Mouse (Mus musculus) limb, embryonic 12.5 days (tissue): ENCODE data around the gene Cacna1a. TPM values are rescaled to one million over a fixed set of nuclear protein-coding genes. Genes with fewer than 3 reads are reported as not detected.
A peak's percentile ranks its signal among the peaks of the same experiment; 100 is the strongest.

Experiments
- ATAC-seq: fragments of 200-750 bp; cut with Nextera tagmentation; 2 replicates; pipeline ENCODE4 v1.8.0; 2017; ENCODE audit warnings: low read depth, moderate TSS enrichment; ENCODE audit not compliant: insufficient number of reproducible peaks, insufficient read depth, low FRiP score, low TSS enrichment
- H3K27ac ChIP-seq: fragments of 300-500 bp; sonication (generic); 2 replicates; pipeline ENCODE4 v1.5.1; 2016; ENCODE audit warnings: mild to moderate bottlenecking, moderate library complexity
- H3K27me3 ChIP-seq: fragments of 300-500 bp; sonication (generic); 2 replicates; pipeline ENCODE4 v1.6.1; 2016; ENCODE audit warnings: mild to moderate bottlenecking, moderate library complexity
- H3K36me3 ChIP-seq: fragments of 300-500 bp; sonication (generic); 2 replicates; pipeline ENCODE4 v1.6.1; 2016; ENCODE audit warnings: mild to moderate bottlenecking, moderate library complexity
- H3K4me1 ChIP-seq: fragments of 300-500 bp; sonication (generic); replicated peaks from 2 replicates; pipeline ENCODE4 v1.6.1; 2016
- H3K4me2 ChIP-seq: fragments of 300-500 bp; sonication (generic); 2 replicates; pipeline ENCODE4 v1.6.1; 2016; ENCODE audit warnings: mild to moderate bottlenecking, moderate library complexity
- H3K4me3 ChIP-seq: fragments of 300-500 bp; sonication (generic); replicated peaks from 2 replicates; pipeline ENCODE4 v1.5.1; 2016; ENCODE audit warnings: mild to moderate bottlenecking
- H3K9ac ChIP-seq: fragments of 300-500 bp; sonication (generic); replicated peaks from 2 replicates; pipeline ENCODE4 v1.6.1; 2016; ENCODE audit warnings: mild to moderate bottlenecking, moderate library complexity
- H3K9me3 ChIP-seq: fragments of 300-500 bp; sonication (generic); 2 replicates; pipeline ENCODE4 v1.6.1; 2016; ENCODE audit warnings: mild to moderate bottlenecking, moderate library complexity
- WGBS: fragments of 180-500 bp; shearing (Covaris S2); methylation state at CpG from one replicate; pipeline ENCODE4 v1.1.7; 2016; 5-methylcytosine and 5-hydroxymethylcytosine counted together
- polyA plus RNA-seq: library from polyadenylated mRNA; unstranded; fragments of >200 nt; fragmentation: Nextera tagmentation; extraction: Ambion mirVana; gene quantifications from 2 replicates; pipeline ENCODE4 v1.2.1, GENCODE M21; 2016

Cacna1a gene
- polyA plus RNA-seq, 1 experiment from 2014 or later = 11.9 TPM

DNA sequence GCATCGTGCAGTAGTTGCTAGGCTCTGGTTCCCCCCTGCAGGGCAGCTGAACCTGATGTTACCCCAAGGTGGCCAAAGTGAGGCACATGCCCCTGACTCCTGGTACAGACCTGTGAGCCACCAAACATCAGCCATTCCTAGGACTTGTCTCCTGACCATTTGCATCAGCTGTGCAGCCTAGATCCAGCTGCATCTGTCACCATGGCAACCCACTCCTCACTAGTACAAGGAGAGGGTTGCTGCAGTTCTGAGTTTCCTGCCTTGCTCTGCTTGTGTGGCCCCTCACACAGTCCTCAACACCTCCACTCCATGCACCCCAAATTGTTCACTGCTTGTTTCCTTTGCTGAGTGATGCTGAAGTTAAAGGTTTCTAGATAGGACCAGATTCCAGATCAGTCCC, 175.8 kb downstream of the Cacna1a start:
- Histone ChIP-seq H3K4me3 (no peak overlapping the region), H3K9ac (no peak overlapping the region), H3K4me2 (no peak overlapping the region), H3K9me3 (no peaks in the 10 kb centered on the region), H3K27me3 (peaks cover 76% of the 10 kb centered on the region), H3K27ac (no peak overlapping the region), H3K36me3 (no peaks in the 10 kb centered on the region), H3K4me1 (peaks cover 5% of the 10 kb centered on the region)
- ATAC-seq = no peak
- WGBS = 73% methylated on average over 1 of the region's 1 CpGs

DNA sequence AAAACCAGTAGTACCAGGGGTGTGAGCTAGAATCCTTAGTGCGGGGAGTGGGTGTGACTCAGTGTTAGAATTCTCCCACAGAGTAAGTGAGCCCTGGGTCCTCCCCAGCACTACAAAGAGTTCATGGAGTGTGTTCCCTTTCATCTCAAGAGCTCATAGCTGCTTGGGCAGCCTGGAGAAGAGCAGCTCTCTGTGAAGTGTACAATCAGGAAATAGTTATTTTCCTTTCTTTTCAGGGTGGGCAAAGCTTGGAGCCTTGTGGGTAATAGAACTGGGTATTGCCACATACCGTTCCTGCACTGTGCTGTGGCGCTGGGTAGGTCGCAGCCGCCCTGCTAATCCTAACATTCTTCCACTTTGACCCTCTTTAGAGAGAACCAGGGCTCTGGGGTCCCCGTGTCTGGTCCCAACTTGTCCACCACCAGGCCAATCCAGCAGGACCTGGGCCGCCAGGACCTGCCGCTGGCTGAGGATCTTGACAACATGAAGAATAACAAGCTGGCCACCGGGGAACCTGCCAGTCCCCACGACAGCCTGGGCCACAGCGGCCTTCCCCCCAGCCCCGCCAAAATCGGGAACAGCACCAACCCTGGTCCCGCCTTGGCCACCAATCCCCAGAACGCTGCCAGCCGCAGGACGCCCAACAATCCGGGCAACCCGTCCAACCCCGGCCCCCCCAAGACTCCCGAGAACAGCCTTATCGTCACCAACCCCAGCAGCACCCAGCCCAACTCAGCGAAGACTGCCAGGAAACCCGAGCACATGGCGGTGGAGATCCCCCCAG, 177.5 kb downstream of the Cacna1a start:
- WGBS = 74% methylated on average over 25 of the region's 25 CpGs
- Histone ChIP-seq H3K4me1 (no peaks in the 10 kb centered on the region), H3K9ac (no peak overlapping the region), H3K27ac (no peak overlapping the region), H3K9me3 (no peaks in the 10 kb centered on the region), H3K27me3 (peaks cover 76% of the 10 kb centered on the region), H3K4me3 (no peak overlapping the region), H3K4me2 (no peak overlapping the region), H3K36me3 (no peaks in the 10 kb centered on the region)
- no peak for ATAC-seq

DNA sequence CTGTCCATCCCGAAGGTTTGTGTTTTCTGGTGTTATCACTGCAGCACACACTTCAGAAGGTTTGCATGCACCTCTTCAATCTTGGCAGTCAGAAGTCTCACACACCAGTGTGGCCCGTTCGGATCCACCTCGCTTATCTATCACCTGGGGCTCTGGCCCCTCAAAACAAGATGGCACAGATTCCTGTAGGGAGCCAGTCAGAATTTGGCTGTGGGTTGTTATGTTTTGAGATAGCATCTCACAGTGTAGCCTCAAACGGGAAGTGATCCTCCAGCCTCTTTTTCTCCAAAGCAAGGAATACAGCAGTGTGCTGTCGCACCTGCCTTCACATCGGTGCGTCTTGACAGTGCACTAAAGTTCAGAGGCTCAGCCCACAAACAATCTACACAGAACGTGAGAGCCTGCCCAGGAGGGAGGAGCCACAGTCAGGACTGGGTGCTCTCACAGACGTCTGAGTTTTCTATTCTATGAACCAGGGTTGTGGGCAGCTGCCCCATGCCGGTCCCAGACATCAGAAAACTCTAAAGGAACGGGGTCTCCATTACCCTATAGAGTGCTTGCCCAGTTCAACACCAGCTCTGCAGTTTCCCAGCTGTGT, 178.7 kb downstream of the Cacna1a start:
- Histone ChIP-seq H3K36me3 (no peaks in the 10 kb centered on the region), H3K27me3 (peaks cover 66% of the 10 kb centered on the region), H3K27ac (no peak overlapping the region), H3K4me1 (no peaks in the 10 kb centered on the region), H3K9me3 (no peaks in the 10 kb centered on the region), H3K4me3 (no peak overlapping the region), H3K4me2 (no peak overlapping the region), H3K9ac (no peak overlapping the region)
- ATAC-seq = no peak
- 85% methylated on average over 12 of the region's 12 CpGs for WGBS

DNA sequence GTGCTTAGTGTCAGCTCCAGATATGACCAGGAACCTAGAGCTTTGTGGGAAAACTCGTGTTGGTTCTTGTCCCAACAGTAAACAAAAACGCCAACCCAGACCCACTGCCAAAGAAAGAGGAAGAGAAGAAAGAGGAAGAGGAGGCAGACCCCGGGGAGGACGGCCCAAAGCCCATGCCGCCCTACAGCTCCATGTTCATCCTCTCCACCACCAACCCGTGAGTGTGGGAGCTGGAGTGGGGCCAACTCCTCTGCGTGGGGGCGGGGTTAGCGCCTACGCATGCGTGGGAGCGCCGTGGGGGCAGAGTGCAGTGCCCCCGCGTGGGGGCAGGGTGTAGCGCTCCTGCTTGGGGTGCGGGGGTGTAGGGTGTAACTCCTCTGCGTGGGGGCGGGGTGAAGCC, 179.3 kb downstream of the Cacna1a start:
- H3K9me3 ChIP-seq = no peaks in the 10 kb centered on the region
- no peak overlapping the region for H3K4me3 ChIP-seq
- H3K4me2 ChIP-seq = no peak overlapping the region
- ATAC-seq = no peak
- H3K9ac ChIP-seq = no peak overlapping the region
- WGBS = 74% methylated on average over 19 of the region's 19 CpGs
- peaks cover 61% of the 10 kb centered on the region for H3K27me3 ChIP-seq
- H3K36me3 ChIP-seq = no peaks in the 10 kb centered on the region
- H3K27ac ChIP-seq = no peak overlapping the region
- H3K4me1 ChIP-seq = no peaks in the 10 kb centered on the region

DNA sequence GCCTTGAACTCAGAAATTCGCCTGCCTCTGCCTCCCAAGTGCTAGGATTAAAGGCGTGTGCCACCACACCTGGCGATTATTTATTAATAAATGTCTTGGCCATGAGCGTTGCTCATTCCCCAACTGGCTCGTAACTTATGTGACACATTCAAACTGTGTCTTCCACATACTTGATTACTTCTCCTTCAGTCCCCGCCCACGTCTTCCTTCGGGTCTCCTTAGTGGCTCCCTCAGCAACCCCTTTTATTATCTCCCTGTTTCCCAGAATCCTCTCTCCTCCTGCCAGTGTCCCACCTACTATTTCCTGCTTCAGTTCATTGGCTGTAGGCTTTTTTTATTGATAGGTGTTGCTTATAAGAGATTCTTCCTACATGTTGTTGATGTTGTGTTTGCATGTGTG, 180.5 kb downstream of the Cacna1a start:
- Histone ChIP-seq H3K9ac (no peak overlapping the region), H3K27ac (no peak overlapping the region), H3K4me2 (no peak overlapping the region), H3K4me3 (no peak overlapping the region), H3K4me1 (no peaks in the 10 kb centered on the region), H3K36me3 (no peaks in the 10 kb centered on the region), H3K9me3 (no peaks in the 10 kb centered on the region), H3K27me3 (peaks cover 51% of the 10 kb centered on the region)
- ATAC-seq = no peak
- WGBS = 83% methylated on average over 8 of the region's 8 CpGs

DNA sequence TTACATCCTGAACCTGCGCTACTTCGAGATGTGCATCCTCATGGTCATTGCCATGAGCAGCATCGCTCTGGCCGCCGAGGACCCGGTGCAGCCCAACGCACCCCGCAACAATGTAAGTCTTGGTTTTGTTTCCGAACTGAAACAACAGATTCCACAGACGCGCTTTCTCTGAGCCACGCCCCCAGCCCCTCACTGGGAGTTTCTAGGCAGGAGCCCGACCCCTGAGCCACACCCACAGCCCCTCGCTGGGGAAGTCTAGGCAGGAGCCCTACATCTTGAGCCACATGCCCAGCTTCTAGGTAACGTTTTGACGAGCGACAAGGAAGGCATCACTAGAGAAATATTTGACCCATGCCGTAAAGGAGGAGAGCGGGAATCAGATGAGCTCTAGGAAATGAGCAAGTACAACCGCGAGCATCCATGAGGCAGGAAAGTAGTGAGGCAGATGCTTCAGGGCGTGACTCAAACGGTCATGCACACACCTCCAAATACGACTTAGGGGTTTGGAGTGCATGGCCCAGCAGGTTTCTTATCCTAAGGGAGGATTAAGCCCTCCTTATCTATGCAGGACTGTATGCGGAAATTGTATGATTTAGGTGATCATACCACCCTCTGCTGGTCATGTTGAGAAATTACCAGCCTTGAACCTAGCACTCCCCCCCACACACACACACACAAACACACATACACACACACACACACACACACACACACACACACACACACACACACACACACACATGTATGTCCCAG, 181.9 kb downstream of the Cacna1a start:
- H3K9me3 ChIP-seq = no peaks in the 10 kb centered on the region
- H3K27ac ChIP-seq = no peak overlapping the region
- H3K4me3 ChIP-seq = no peak overlapping the region
- H3K36me3 ChIP-seq = no peaks in the 10 kb centered on the region
- peaks cover 43% of the 10 kb centered on the region for H3K27me3 ChIP-seq
- peak overlapping the region; percentile 35 for H3K4me2 ChIP-seq
- ATAC-seq = no peak
- 37% methylated on average over 25 of the region's 25 CpGs for WGBS
- 0 out of 2 replicates have a peak overlapping the region, but pooled peaks have one; percentile 23 for H3K9ac ChIP-seq
- H3K4me1 ChIP-seq = no peaks in the 10 kb centered on the region

DNA sequence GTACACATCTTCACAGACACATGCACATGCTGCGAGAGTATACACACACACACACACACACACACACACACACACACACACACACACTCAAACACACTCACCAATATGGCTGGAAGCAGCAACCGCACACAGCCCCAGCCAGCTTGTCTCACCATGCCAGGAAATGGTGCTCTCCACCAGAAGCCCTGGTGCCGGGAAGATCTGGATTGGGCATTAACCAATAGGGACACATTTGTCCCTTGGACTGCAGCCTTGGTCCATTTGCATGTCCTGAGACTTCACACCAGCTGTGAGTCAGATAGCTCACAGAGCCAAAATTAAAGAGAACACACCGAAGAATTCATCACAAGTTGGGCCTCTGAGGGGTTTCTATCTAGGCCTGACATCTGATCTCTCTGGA, 189.2 kb downstream of the Cacna1a start:
- no peak overlapping the region for H3K4me2 ChIP-seq
- H3K27ac ChIP-seq = no peak overlapping the region
- H3K4me3 ChIP-seq = no peak overlapping the region
- no peaks in the 10 kb centered on the region for H3K9me3 ChIP-seq
- H3K4me1 ChIP-seq = peaks cover 3% of the 10 kb centered on the region; the same call in 1 of the 2 replicates
- no peak overlapping the region for H3K9ac ChIP-seq
- no peaks in the 10 kb centered on the region for H3K36me3 ChIP-seq
- no peak for ATAC-seq
- WGBS = 85% methylated on average over 4 of the region's 4 CpGs
- no peaks in the 10 kb centered on the region for H3K27me3 ChIP-seq

DNA sequence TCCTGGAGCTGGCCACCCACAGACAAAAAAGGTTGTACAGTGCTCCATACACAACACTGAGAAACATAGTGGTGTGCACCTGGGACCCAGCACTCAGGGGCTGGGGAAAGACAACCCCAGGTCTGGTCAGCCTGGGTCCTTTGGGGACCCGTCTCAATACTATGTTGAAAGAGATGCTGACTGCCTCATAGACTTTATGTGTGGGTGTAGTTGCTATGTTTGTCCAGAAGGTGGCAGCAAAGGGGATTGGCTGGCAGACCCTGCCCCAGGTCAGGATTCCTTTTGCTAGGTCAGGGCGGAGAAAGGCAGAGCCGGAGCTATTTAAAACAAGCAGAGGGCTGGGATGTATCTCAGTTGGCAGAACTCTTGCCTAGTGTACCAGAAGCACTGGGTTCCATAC, 191.4 kb downstream of the Cacna1a start:
- no peak overlapping the region for H3K9ac ChIP-seq
- peaks cover 3% of the 10 kb centered on the region; the same call in 1 of the 2 replicates for H3K9me3 ChIP-seq
- no peak overlapping the region for H3K4me2 ChIP-seq
- no peaks in the 10 kb centered on the region for H3K27me3 ChIP-seq
- H3K36me3 ChIP-seq = no peaks in the 10 kb centered on the region
- 0 out of 2 replicates have a peak, but pooled peaks have one; percentile 6 for ATAC-seq
- H3K4me1 ChIP-seq = peaks cover 3% of the 10 kb centered on the region; the same call in 1 of the 2 replicates
- H3K4me3 ChIP-seq = no peak overlapping the region
- WGBS = 17% methylated on average over 3 of the region's 3 CpGs
- no peak overlapping the region for H3K27ac ChIP-seq

DNA sequence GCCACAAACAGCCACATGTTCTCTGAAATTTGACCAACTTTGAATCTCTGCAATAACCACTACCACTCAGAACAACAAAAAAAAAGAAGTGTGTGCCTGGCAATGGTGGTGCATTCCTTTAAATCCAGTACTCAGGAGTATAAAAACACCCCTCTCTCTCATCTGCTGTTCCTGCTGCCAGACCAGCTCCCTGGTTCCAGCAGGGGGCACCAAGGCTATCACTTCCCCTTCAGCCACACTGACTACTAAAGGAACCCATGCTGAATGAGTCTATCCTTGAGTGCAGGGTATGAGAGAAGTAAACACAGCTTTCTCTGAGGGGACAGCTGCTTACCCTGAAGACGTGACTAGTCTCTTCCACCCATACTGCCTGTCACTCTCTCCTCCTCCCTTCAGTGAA, 197.1 kb downstream of the Cacna1a start:
- 25% methylated on average over 1 of the region's 1 CpGs for WGBS
- H3K36me3 ChIP-seq = no peaks in the 10 kb centered on the region
- H3K9me3 ChIP-seq = peaks cover 3% of the 10 kb centered on the region; the same call in 1 of the 2 replicates
- H3K27me3 ChIP-seq = no peaks in the 10 kb centered on the region
- H3K4me1 ChIP-seq = no peaks in the 10 kb centered on the region
- no peak overlapping the region for H3K27ac ChIP-seq
- no peak for ATAC-seq
- H3K4me3 ChIP-seq = no peak overlapping the region
- H3K9ac ChIP-seq = no peak overlapping the region
- no peak overlapping the region for H3K4me2 ChIP-seq

DNA sequence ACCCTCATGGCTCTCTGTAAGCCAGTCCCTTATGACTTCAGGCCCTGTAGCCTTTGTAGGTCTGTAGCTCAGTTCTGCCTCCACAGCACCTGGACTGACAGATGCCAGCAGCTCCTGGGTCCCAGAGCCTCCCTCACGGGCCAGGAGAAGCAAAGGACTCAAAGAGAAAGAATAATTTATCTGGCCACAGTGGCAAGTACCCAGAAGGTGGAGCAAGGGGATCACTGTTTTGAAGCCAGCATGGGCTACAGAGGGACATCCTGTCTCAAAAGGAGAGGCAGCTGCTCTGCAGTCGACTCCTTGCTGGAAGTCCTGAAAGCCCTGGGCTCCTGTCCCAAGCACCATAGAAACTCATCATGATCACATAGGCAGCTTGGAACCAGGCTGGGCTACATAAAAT, 198.0 kb downstream of the Cacna1a start:
- no peak overlapping the region for H3K4me2 ChIP-seq
- no peak overlapping the region for H3K27ac ChIP-seq
- no peaks in the 10 kb centered on the region for H3K4me1 ChIP-seq
- H3K9me3 ChIP-seq = peaks cover 3% of the 10 kb centered on the region; the same call in 1 of the 2 replicates
- H3K4me3 ChIP-seq = no peak overlapping the region
- H3K27me3 ChIP-seq = no peaks in the 10 kb centered on the region
- H3K36me3 ChIP-seq = no peaks in the 10 kb centered on the region
- H3K9ac ChIP-seq = no peak overlapping the region
- 71% methylated on average over 2 of the region's 2 CpGs for WGBS
- ATAC-seq = no peak

DNA sequence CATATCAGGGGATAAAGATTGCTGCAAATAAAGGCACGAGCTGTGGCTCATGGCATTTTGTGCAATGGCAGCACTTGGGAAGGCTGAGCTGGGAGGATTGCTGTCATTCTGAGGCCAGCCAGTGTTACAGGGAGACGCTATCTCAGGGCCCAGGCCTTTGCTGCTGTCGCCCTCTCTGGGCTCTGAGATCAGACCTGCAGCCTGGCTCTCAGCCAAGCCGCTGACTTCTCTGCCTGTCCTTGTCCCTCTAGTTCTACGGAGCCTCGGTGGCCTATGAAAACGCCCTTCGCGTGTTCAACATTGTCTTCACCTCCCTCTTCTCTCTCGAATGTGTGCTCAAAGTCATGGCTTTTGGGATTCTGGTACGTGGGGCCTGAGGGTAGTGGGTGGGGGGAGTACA, 200.3 kb downstream of the Cacna1a start:
- Histone ChIP-seq H3K27ac (no peak overlapping the region), H3K27me3 (peaks cover 2% of the 10 kb centered on the region; the same call in 1 of the 2 replicates), H3K9me3 (peaks cover 3% of the 10 kb centered on the region; the same call in 1 of the 2 replicates), H3K4me3 (no peak overlapping the region), H3K9ac (no peak overlapping the region), H3K4me1 (peaks cover 3% of the 10 kb centered on the region; the same call in 1 of the 2 replicates), H3K36me3 (no peaks in the 10 kb centered on the region), H3K4me2 (no peak overlapping the region)
- no peak for ATAC-seq
- 77% methylated on average over 11 of the region's 11 CpGs for WGBS
